Mouse (Mus musculus) lung, adult 2 months (tissue): ENCODE data around the gene Tnik. TPM values are rescaled to one million over a fixed set of nuclear protein-coding genes. Genes with fewer than 3 reads are reported as not detected.
A peak's percentile ranks its signal among the peaks of the same experiment; 100 is the strongest.

Experiments used
- DNase-seq: peaks from one replicate; pipeline ENCODE4 v3.0.0; 2022
- H3K4me1 ChIP-seq: fragments of 200-500 bp; 2 replicates; pipeline ENCODE4 v1.6.1; 2011; ENCODE audit warnings: low read length; ENCODE audit not compliant: control insufficient read depth, insufficient read depth
- H3K4me3 ChIP-seq: fragments of 200-500 bp; replicated peaks from 2 replicates; pipeline ENCODE3; 2011; ENCODE audit warnings: low read depth, mild to moderate bottlenecking, control low read depth, low read length; ENCODE audit errors: extremely low read depth
- CTCF ChIP-seq: fragments of 200-500 bp; IDR thresholded peaks from 2 replicates; pipeline ENCODE4 v1.5.1; 2011; ENCODE audit warnings: mild to moderate bottlenecking, low read length, control low read depth; ENCODE audit not compliant: insufficient read depth
- POLR2A ChIP-seq: fragments of 200-500 bp; IDR thresholded peaks from 2 replicates; pipeline ENCODE4 v1.6.1; 2011; ENCODE audit warnings: low read depth, mild to moderate bottlenecking, control low read depth, low read length, borderline replicate concordance; ENCODE audit errors: extremely low read depth
- WGBS: fragments of 180-500 bp; shearing (Covaris S2); methylation state at CpG from one replicate; pipeline ENCODE4 v1.1.7; 2018; 5-methylcytosine and 5-hydroxymethylcytosine counted together
- polyA plus RNA-seq: library from polyadenylated mRNA; depleted of rRNA; stranded (reverse); fragments of >200 nt; gene quantifications from 2 replicates; pipeline ENCODE4 v1.2.3, GENCODE M21; 2012

Tnik gene
- polyA plus RNA-seq, 1 experiment = 11.8 TPM

DNA sequence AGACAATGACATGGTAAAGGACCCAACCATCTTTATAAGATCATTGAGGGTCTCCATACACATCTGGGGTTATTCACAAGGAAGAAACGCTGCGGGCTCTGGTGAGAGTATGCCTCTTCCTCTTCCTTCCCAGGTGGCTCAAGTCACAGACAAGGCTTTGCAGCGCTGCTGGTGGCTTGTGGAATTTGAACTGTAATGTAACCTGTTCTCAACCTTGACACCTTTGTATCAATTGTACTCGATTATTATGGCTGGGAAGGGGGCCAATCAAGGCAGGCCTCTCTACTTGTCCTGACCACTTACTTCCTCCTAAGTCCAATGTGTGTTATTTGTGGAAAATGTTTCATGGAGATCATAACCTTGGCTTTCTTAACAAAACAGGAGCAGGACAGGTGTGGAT, 30.1 kb upstream of the Tnik start:
- 81% methylated on average over 4 of the region's 4 CpGs for WGBS
- DNase-seq = no peak
- Histone ChIP-seq H3K4me3 (no peak overlapping the region), H3K4me1 (no peaks in the 10 kb centered on the region)
- TF ChIP-seq POLR2A (no peak), CTCF (no peak)

- Histone ChIP-seq H3K4me1 (no peaks in the 10 kb centered on the region), H3K4me3 (no peak overlapping the region)
- no peak for TF ChIP-seq CTCF
- no peak for TF ChIP-seq POLR2A
- no peak for DNase-seq
- WGBS = 80% methylated on average over 7 of the region's 7 CpGs
Observed at GRCm38 (mm10) chr3:28234179-28234578, 28.8 kb upstream of the Tnik start.

DNA sequence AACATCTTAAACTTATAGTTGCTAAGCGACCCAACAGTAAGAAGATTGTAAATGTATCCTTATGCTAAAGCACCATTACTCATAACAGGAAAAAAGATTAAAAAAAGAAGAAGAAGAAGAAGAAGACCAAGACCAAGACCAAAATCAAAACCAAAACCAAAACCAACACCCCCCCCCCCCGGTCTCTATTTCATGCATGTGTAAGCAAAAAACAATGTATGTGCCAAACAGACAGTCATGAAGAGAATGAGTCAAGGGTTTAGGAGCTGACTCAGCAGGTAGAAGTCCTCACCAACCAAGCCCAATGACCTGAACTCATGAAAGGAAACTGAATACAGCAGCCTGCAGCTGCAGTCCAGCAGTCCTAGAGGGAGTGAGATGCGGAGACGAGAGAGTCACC, 26.3 kb upstream of the Tnik start:
- no peak overlapping the region for H3K4me3 ChIP-seq
- no peaks in the 10 kb centered on the region for H3K4me1 ChIP-seq
- 92% methylated on average over 4 of the region's 4 CpGs for WGBS
- TF ChIP-seq CTCF = no peak
- no peak for TF ChIP-seq POLR2A
- DNase-seq = no peak

GRCm38 (mm10) chr3:28238136-28238535, 24.9 kb upstream of the Tnik start:
- no peak for TF ChIP-seq POLR2A
- Histone ChIP-seq H3K4me3 (no peak overlapping the region), H3K4me1 (no peaks in the 10 kb centered on the region)
- DNase-seq = no peak
- 53% methylated on average over 2 of the region's 2 CpGs for WGBS

- H3K4me3 ChIP-seq = no peak overlapping the region
- H3K4me1 ChIP-seq = no peaks in the 10 kb centered on the region
- no peak for DNase-seq
- no peak for TF ChIP-seq CTCF
- TF ChIP-seq POLR2A = no peak
- WGBS = 81% methylated on average over 2 of the region's 2 CpGs
Observed at GRCm38 (mm10) chr3:28242561-28242960, 20.5 kb upstream of the Tnik start.

- H3K4me1 ChIP-seq = no peaks in the 10 kb centered on the region
- no peak overlapping the region for H3K4me3 ChIP-seq
- no peak for DNase-seq
- TF ChIP-seq CTCF (no peak), POLR2A (no peak)
- WGBS = 71% methylated on average over 5 of the region's 5 CpGs
Observed at GRCm38 (mm10) chr3:28244244-28244890, 18.6 kb upstream of the Tnik start.

DNA sequence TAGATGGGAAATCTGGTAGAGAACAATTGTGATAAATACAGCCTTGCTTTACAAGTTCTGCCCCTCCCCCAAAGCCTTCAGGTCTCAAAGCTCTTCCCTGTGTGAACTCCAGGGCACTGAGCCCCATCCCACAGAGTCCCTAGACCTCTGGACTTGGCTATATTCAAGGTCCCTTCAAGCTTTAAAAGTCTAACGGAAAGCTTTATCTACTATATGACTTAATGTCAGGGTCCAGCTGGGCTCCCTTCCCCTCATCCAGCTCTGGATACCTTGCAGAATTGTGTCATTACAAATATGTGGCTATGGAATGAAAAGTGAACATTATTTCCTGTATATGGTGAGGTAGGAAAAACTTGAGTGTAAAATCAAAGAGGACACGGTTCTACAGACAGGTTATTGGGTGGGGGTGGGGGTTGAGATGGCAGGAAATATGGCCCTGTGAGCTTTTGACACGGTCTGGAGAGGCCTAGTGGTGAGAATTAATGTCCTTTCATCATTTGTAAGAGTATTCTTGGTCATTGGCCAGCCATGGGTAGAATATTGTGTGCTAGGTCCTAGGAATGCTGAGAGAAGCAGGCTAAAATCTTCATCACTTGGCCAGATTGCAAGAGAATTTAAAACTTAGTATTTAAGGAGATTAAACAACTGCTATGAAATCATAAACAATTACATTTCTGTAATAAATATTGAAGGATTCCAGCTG, 14.6 kb upstream of the Tnik start:
- no peak overlapping the region for H3K4me3 ChIP-seq
- 54% methylated on average over 3 of the region's 3 CpGs for WGBS
- H3K4me1 ChIP-seq = no peaks in the 10 kb centered on the region
- DNase-seq = no peak
- TF ChIP-seq CTCF (no peak), POLR2A (no peak)

- no peak for DNase-seq
- Histone ChIP-seq H3K4me3 (no peak overlapping the region), H3K4me1 (no peaks in the 10 kb centered on the region)
- WGBS = 84% methylated on average over 7 of the region's 7 CpGs
- TF ChIP-seq POLR2A (no peak), CTCF (no peak)
Observed at GRCm38 (mm10) chr3:28255711-28256110, 7.3 kb upstream of the Tnik start.

GRCm38 (mm10) chr3:28262371-28263001, 528 bp upstream of the Tnik start:
- 2% methylated on average over 33 of the region's 33 CpGs for WGBS
- DNase-seq = peak; percentile 58

More at GRCm38 (mm10) chr3:28262371-28263001, 528 bp upstream of the Tnik start:
- Histone ChIP-seq H3K4me1 (0 out of 2 replicates have a peak, but pooled peaks cover 6% of the 10 kb centered on the region), H3K4me3 (peak overlapping the region; percentile 71)
- TF ChIP-seq POLR2A (peak; percentile 39; the same call in 1 of the 2 replicates), CTCF (no peak)
